Comparison of ENCODE assay signal across 9 mouse cellular contexts in genomic region chr11:90038022-90038421, GRCm38 (mm10). TPM values are rescaled to one million over a fixed set of nuclear protein-coding genes. Genes with fewer than 3 reads are reported as not detected.
DNase-seq lines count a peak whose midpoint lies in the region; ATAC-seq and TF ChIP-seq lines count a peak whose summit lies in the region.
"Had no signal": no experiment of that assay in that cellular context is flagged by ENCODE, and none has a peak within 500 bp of the region (broad histone marks: within the 10 kb centered on the region; RNA-seq: fewer than 3 reads in every experiment).

No protein-coding gene starts in this region.

- no peaks in the 10 kb centered on the region for H3K27me3 ChIP-seq in embryonic facial prominence, embryonic 15.5 days
- no peaks in the 10 kb centered on the region; the same call in 1 of the 2 replicates for H3K27me3 ChIP-seq in liver, embryonic 14.5 days (ENCODE audit: control insufficient read depth, insufficient read depth, low read length)

- 13% methylated on average over 5 of the region's 5 CpGs for WGBS in embryonic facial prominence, embryonic 15.5 days
- WGBS in liver, embryonic 14.5 days (ENCODE audit: insufficient replicate concordance) = 24% methylated on average over 5 of the region's 5 CpGs

- H3K9ac ChIP-seq in embryonic facial prominence, embryonic 15.5 days = no peak overlapping the region
- H3K9ac ChIP-seq in liver, embryonic 14.5 days (replicated peaks) = no peak overlapping the region
- H3K9ac ChIP-seq: neural tube, embryonic 13.5 days had no signal

- 0 out of 2 replicates have a peak, but pooled peaks cover 4% of the 10 kb centered on the region for H3K9me3 ChIP-seq in embryonic facial prominence, embryonic 15.5 days (replicated peaks)
- no peaks in the 10 kb centered on the region for H3K9me3 ChIP-seq in liver, embryonic 14.5 days (ENCODE audit: control insufficient read depth, low read length)

- peaks cover 17% of the 10 kb centered on the region; the same call in 1 of the 2 replicates for H3K36me3 ChIP-seq in embryonic facial prominence, embryonic 15.5 days
- no peaks in the 10 kb centered on the region for H3K36me3 ChIP-seq in liver, embryonic 14.5 days (replicated peaks; ENCODE audit: control insufficient read depth, insufficient read depth, low read depth)

- no peak for ATAC-seq in embryonic facial prominence, embryonic 15.5 days (ENCODE audit: insufficient number of reproducible peaks, low FRiP score, low TSS enrichment, low read depth)
- no peak for ATAC-seq in liver, embryonic 14.5 days (ENCODE audit: insufficient read depth)

- peak; percentile 35 to 81 for DNase-seq in heart, adult 18-20 months
- DNase-seq in heart, adult 8-10 months (ENCODE audit: low spot score) = no peak
- DNase-seq in urinary bladder, postnatal 25 days (ENCODE audit: low spot score) = peak; percentile 23
- no peak for DNase-seq in urinary bladder, adult 18-20 months (ENCODE audit: low spot score in 2 of 2)
- no peak for DNase-seq in liver, embryonic 14.5 days (ENCODE audit: low read depth in 3 of 3, low spot score in 3 of 3)
- DNase-seq in c-Kit-positive CD71-positive TER-119-positive erythroid progenitor cells, embryonic 14.5 days (ENCODE audit: low spot score) = no peak
- no peak for DNase-seq in spleen, postnatal 14 days (ENCODE audit: low spot score in 2 of 2)

- TF ChIP-seq CTCF in liver, embryonic 14.5 days (IDR thresholded peaks at IDR 0.05; ENCODE audit: low read depth) = peak; percentile 65

- peak overlapping the region; percentile 30; the same call in 1 of the 2 replicates for H3K27ac ChIP-seq in embryonic facial prominence, embryonic 15.5 days (replicated peaks)
- H3K27ac ChIP-seq in liver, embryonic 14.5 days = no peak overlapping the region
- H3K27ac ChIP-seq: neural tube, embryonic 13.5 days had no signal

- H3K4me1 ChIP-seq in embryonic facial prominence, embryonic 15.5 days = peaks cover 5% of the 10 kb centered on the region; the same call in 1 of the 2 replicates
- H3K4me1 ChIP-seq in liver, embryonic 14.5 days (replicated peaks; ENCODE audit: control insufficient read depth in 2 of 2, insufficient read depth in 2 of 2, low read length in 1 of 2) = no peaks in the 10 kb centered on the region

- H3K4me2 ChIP-seq in embryonic facial prominence, embryonic 15.5 days (replicated peaks) = no peak overlapping the region
- H3K4me2 ChIP-seq in liver, embryonic 14.5 days (ENCODE audit: low read depth) = no peak overlapping the region
- H3K4me2 ChIP-seq: neural tube, embryonic 13.5 days had no signal

- no peak for TF ChIP-seq EP300 in liver, embryonic 14.5 days (IDR thresholded peaks at IDR 0.05; ENCODE audit: low read depth)

- H3K4me3 ChIP-seq in embryonic facial prominence, embryonic 15.5 days (replicated peaks) = no peak overlapping the region
- no peak overlapping the region for H3K4me3 ChIP-seq in liver, embryonic 14.5 days (ENCODE audit: insufficient read depth in 1 of 2, low read depth in 2 of 2, low read length in 2 of 2)
- H3K4me3 ChIP-seq: neural tube, embryonic 13.5 days had no signal

RNA-seq across cellular contexts. Expression of gene Tmem100, which starts 7.9 kb away (rescaled TPM):
- 10 to 100 TPM in 1 of 2 experiments, 1 to 10 TPM in 1; 9.8 to 15.2 TPM for total RNA-seq in heart, adult 18-20 months (2021)
- 10 to 100 TPM in 3 of 4 experiments, 1 to 10 TPM in 1; 8.6 to 12.2 (median 11.6) TPM for total RNA-seq in heart, adult 8-10 months (2022)
- polyA plus RNA-seq in embryonic facial prominence, embryonic 15.5 days (2015; fragmentation: Nextera tagmentation; extraction: Ambion mirVana) = 27.4 and 30.6 TPM in 2 replicates
- polyA plus RNA-seq in liver, embryonic 14.5 days (2012; rRNA removed) = 0.13 TPM in 2 replicates
- 0.18 and 0.24 TPM in 2 replicates for polyA plus RNA-seq in liver, embryonic 14.5 days (2014; fragmentation: Nextera tagmentation; extraction: Ambion mirVana)

RNA-seq across cellular contexts. Expression of gene Pctp, which starts 35.3 kb away (rescaled TPM):
- 1 to 10 TPM; 4.0 to 4.7 TPM for total RNA-seq in heart, adult 18-20 months (2021)
- total RNA-seq in heart, adult 8-10 months (2022) = 1 to 10 TPM; 3.5 to 5.1 (median 4.6) TPM
- polyA plus RNA-seq in embryonic facial prominence, embryonic 15.5 days (2015; fragmentation: Nextera tagmentation; extraction: Ambion mirVana) = 4.7 and 4.9 TPM in 2 replicates
- polyA plus RNA-seq in liver, embryonic 14.5 days (2012; rRNA removed) = 3.6 and 5.1 TPM in 2 replicates
- polyA plus RNA-seq in liver, embryonic 14.5 days (2014; fragmentation: Nextera tagmentation; extraction: Ambion mirVana) = 4.3 TPM in 2 replicates

Comparison
In these comparisons a context has a peak if more than half of its experiments do, and no peak if none do; other contexts are left out.
1. DNase-seq: peak in heart, adult 18-20 months (2 of 2) and urinary bladder, postnatal 25 days (single experiment); none in heart, adult 8-10 months (single experiment), urinary bladder, adult 18-20 months (0 of 2), liver, embryonic 14.5 days (0 of 3), c-Kit-positive CD71-positive TER-119-positive erythroid progenitor cells, embryonic 14.5 days (single experiment) and spleen, postnatal 14 days (0 of 2).